Mouse (Mus musculus) hindbrain, embryonic 12.5 days (tissue): ENCODE data around the gene Rundc1. TPM values are rescaled to one million over a fixed set of nuclear protein-coding genes. Genes with fewer than 3 reads are reported as not detected.

Experiments used
- microRNA-seq: library from miRNA; unstranded; fragments of <30 nt; microRNA quantifications from one replicate; pipeline ENCODE4, GENCODE M21; 2017
- polyA plus RNA-seq: library from polyadenylated mRNA; unstranded; fragments of >200 nt; fragmentation: Nextera tagmentation; extraction: Ambion mirVana; gene quantifications from 2 replicates; pipeline ENCODE4 v1.2.1, GENCODE M21; 2016

Rundc1 gene
- polyA plus RNA-seq, 1 experiment from 2014 or later: 27.6 TPM

Small RNAs within 50 kb of the gene (microRNA-seq; reads per million reads assigned to microRNA genes)
- gene Mir6929: not detected

Other genes starting within 250 kb of the Rundc1 start
- gene Ccr10, start 249.6 kb upstream of the Rundc1 start, polyA plus RNA-seq: 0.23 and 0.61 TPM in 2 replicates
- 17.3 and 18.5 TPM in 2 replicates for gene Ezh1, start 198.6 kb upstream of the Rundc1 start, polyA plus RNA-seq
- 60.1 and 62.2 TPM in 2 replicates for gene Ramp2, start 179.1 kb upstream of the Rundc1 start, polyA plus RNA-seq
- gene Vps25, start 171.4 kb upstream of the Rundc1 start, polyA plus RNA-seq: 90.9 and 97.4 TPM in 2 replicates
- 8.5 and 9.5 TPM in 2 replicates for gene Wnk4, start 164.5 kb upstream of the Rundc1 start, polyA plus RNA-seq
- gene Cntd1, start 146.1 kb upstream of the Rundc1 start, polyA plus RNA-seq: 1.5 TPM in 2 replicates
- gene Coa3, start 146.0 kb upstream of the Rundc1 start, polyA plus RNA-seq: 195 and 210 TPM in 2 replicates
- 154 and 158 TPM in 2 replicates for gene Becn1, start 122.8 kb upstream of the Rundc1 start, polyA plus RNA-seq
- 157 and 169 TPM in 2 replicates for gene Psme3, start 108.9 kb upstream of the Rundc1 start, polyA plus RNA-seq
- gene Aoc2, start 100.0 kb upstream of the Rundc1 start, polyA plus RNA-seq: 2.4 and 3.5 TPM in 2 replicates
- 0.07 TPM in 1 of 2 replicates, not detected in the other for gene Aoc3, start 94.5 kb upstream of the Rundc1 start, polyA plus RNA-seq
- gene G6pc, start 57.5 kb upstream of the Rundc1 start, polyA plus RNA-seq: not detected in 2 replicates
- 77.7 and 79.0 TPM in 2 replicates for gene Aarsd1, start 7.5 kb upstream of the Rundc1 start, polyA plus RNA-seq
- gene Gm27029, start 289 bp upstream of the Rundc1 start, polyA plus RNA-seq: 7.4 and 8.1 TPM in 2 replicates
- 3.0 and 5.9 TPM in 2 replicates for gene Ptges3l, start 248 bp downstream of the Rundc1 start, polyA plus RNA-seq
- gene Rpl27, start 17.2 kb downstream of the Rundc1 start, polyA plus RNA-seq: 320 and 344 TPM in 2 replicates
- 4.2 and 5.7 TPM in 2 replicates for gene Ifi35, start 23.3 kb downstream of the Rundc1 start, polyA plus RNA-seq
- gene Rnd2, start 39.9 kb downstream of the Rundc1 start, polyA plus RNA-seq: 112 and 121 TPM in 2 replicates
- 94.8 and 95.7 TPM in 2 replicates for gene Vat1, start 41.1 kb downstream of the Rundc1 start, polyA plus RNA-seq
- 11.2 and 12.1 TPM in 2 replicates for gene Brca1, start 126.9 kb downstream of the Rundc1 start, polyA plus RNA-seq
- gene Nbr1, start 127.1 kb downstream of the Rundc1 start, polyA plus RNA-seq: 122 and 128 TPM in 2 replicates
- gene Tmem106a, start 157.2 kb downstream of the Rundc1 start, polyA plus RNA-seq: 3.9 and 4.9 TPM in 2 replicates
- gene Gm11634, start 174.2 kb downstream of the Rundc1 start, polyA plus RNA-seq: not detected in 2 replicates
- 29.4 and 35.4 TPM in 2 replicates for gene Rdm1, start 202.1 kb downstream of the Rundc1 start, polyA plus RNA-seq
- gene Arl4d, start 240.5 kb downstream of the Rundc1 start, polyA plus RNA-seq: 11.6 and 12.1 TPM in 2 replicates